Mouse (Mus musculus) neural tube, embryonic 11.5 days (tissue): ENCODE data around the gene Hdgfl1. TPM values are rescaled to one million over a fixed set of nuclear protein-coding genes. Genes with fewer than 3 reads are reported as not detected.

Experiments used
- ATAC-seq: fragments of 200-750 bp; cut with Nextera tagmentation; 2 replicates; pipeline ENCODE4 v1.8.0; 2017; ENCODE audit warnings: moderate number of reproducible peaks, mild to moderate bottlenecking, moderate TSS enrichment, moderate library complexity; ENCODE audit not compliant: insufficient read depth, low FRiP score, low TSS enrichment
- DNase-seq: peaks from one replicate; pipeline ENCODE4 v3.0.0-alpha.2; 2015; ENCODE audit warnings: low spot score
- H3K27ac ChIP-seq: fragments of 300-500 bp; sonication (generic); 2 replicates; pipeline ENCODE4 v1.5.1; 2014; ENCODE audit warnings: low read depth, mild to moderate bottlenecking, low read length
- H3K27me3 ChIP-seq: fragments of 300-500 bp; sonication (generic); 2 replicates; pipeline ENCODE4 v1.6.1; 2014; ENCODE audit warnings: mild to moderate bottlenecking, low read length, mixed read lengths; ENCODE audit not compliant: control insufficient read depth, insufficient read depth
- H3K36me3 ChIP-seq: fragments of 300-500 bp; sonication (generic); 2 replicates; pipeline ENCODE4 v1.6.1; 2014; ENCODE audit warnings: mild to moderate bottlenecking, low read length, moderate library complexity, mixed read lengths; ENCODE audit not compliant: control insufficient read depth, insufficient read depth
- H3K4me1 ChIP-seq: fragments of 300-500 bp; sonication (generic); 2 replicates; pipeline ENCODE4 v1.6.1; 2014; ENCODE audit warnings: low read length, mixed read lengths; ENCODE audit not compliant: control insufficient read depth, insufficient read depth
- H3K4me2 ChIP-seq: fragments of 300-500 bp; sonication (generic); 2 replicates; pipeline ENCODE4 v1.6.1; 2014; ENCODE audit warnings: low read depth, mild to moderate bottlenecking, moderate library complexity
- H3K4me3 ChIP-seq: fragments of 300-500 bp; sonication (generic); 2 replicates; pipeline ENCODE4 v1.5.1; 2014; ENCODE audit warnings: low read depth, low read length
- H3K9ac ChIP-seq: fragments of 300-500 bp; sonication (generic); 2 replicates; pipeline ENCODE4 v1.6.1; 2014; ENCODE audit warnings: mild to moderate bottlenecking, low read length
- H3K9me3 ChIP-seq: fragments of 300-500 bp; sonication (generic); 2 replicates; pipeline ENCODE4 v1.6.1; 2016; ENCODE audit warnings: low read length; ENCODE audit not compliant: control insufficient read depth
- WGBS: fragments of 180-500 bp; shearing (Covaris S2); extraction: QIAGEN DNeasy Blood & Tissue Kit; methylation state at CpG from one replicate; pipeline ENCODE4 v1.1.7; 2014; 5-methylcytosine and 5-hydroxymethylcytosine counted together
- polyA plus RNA-seq: library from polyadenylated mRNA; unstranded; fragments of >200 nt; fragmentation: Nextera tagmentation; extraction: Ambion mirVana; gene quantifications from 2 replicates; pipeline ENCODE4 v1.2.1, GENCODE M21; 2014

Hdgfl1 gene
- polyA plus RNA-seq: not detected in 2 replicates

DNA sequence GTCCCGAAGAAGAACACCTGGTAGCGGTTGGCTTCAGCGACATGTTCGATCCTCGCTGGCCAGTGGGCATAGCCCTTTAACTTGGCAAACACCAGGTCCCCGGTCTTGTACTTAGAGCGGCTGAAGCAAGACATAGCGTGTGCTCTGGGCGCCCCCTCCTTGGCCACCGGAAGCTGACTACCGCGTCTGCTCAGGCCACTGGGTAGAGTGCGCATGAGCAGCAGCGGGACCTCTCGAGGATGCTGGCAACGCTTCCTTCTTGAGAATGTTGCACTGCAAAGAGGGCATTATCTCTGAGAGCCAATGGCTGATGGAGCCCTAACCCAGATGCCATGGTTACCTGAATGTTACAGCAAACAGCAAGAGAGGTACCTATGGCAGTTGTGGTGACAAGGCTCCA is at the start of gene Hdgfl1:
Gene Hdgfl1, minus strand, starts transcription at position 211 of the 400 bp plus-strand sequence.
- no peaks in the 10 kb centered on the region for H3K9me3 ChIP-seq

DNA sequence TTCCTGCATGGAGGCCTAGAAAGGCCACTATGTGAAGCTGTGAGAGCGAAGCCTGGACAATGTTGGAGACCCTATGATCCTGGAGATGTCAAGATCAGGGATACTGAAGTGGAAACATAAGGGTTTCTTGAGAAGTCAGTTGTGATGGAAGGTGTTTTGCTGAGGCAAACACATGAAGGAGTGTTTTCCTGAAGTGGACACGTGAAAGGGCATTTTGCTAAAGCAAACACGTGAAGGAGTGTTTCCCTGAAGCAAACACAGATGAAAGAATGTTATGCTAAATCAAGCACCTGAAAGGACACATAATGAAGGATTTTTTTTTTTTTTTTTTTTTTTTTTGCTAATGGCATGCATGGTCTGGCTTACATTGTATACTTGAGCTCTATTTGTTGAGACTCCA is 25.5 kb upstream of the Hdgfl1 start:
- no peak overlapping the region for H3K4me2 ChIP-seq
- 81% methylated on average over 3 of the region's 3 CpGs for WGBS
- H3K27me3 ChIP-seq: no peaks in the 10 kb centered on the region
- ATAC-seq: no peak
- no peaks in the 10 kb centered on the region for H3K36me3 ChIP-seq
- H3K4me1 ChIP-seq: no peaks in the 10 kb centered on the region
- H3K9me3 ChIP-seq: no peaks in the 10 kb centered on the region
- H3K4me3 ChIP-seq: no peak overlapping the region
- H3K9ac ChIP-seq: no peak overlapping the region
- no peak overlapping the region for H3K27ac ChIP-seq
- no peak for DNase-seq

More for the DNA sequence above, at the start of gene Hdgfl1:
- DNase-seq: no peak
- no peak for ATAC-seq
- H3K4me3 ChIP-seq: no peak within 1 kb of the TSS
- no peaks in the 10 kb centered on the region for H3K36me3 ChIP-seq
- H3K4me2 ChIP-seq: no peak within 1 kb of the TSS
- H3K27ac ChIP-seq: no peak within 1 kb of the TSS
- no peaks in the 10 kb centered on the region for H3K27me3 ChIP-seq
- 94% methylated on average over 16 of the region's 16 CpGs for whole genome bisulfite sequencing
- H3K9ac ChIP-seq: no peak within 1 kb of the TSS
- no peaks in the 10 kb centered on the region for H3K4me1 ChIP-seq

DNA sequence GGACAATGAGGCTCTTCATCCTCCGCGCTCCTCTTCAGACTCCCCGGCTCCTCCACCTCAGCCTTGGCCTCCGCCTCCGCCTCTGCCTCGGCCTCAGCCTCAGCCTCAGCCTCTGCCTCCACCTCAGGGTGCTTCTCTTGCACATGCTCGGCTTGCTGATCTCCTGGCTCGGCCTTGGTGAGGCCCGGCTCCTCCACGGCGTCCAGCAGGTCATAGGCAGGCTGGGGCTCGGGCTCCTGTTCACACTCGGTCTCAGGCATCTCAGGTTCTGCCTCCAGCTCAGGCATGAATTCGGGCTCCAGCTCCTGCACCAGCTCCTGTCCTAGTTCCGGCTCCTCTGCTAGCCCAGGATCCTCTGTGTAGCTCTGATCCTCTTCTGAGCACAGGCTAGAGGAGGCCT is 541 bp downstream of the Hdgfl1 start:
- H3K36me3 ChIP-seq: no peaks in the 10 kb centered on the region
- H3K4me2 ChIP-seq: no peak overlapping the region
- H3K4me1 ChIP-seq: no peaks in the 10 kb centered on the region
- 94% methylated on average over 15 of the region's 15 CpGs for WGBS
- no peaks in the 10 kb centered on the region for H3K9me3 ChIP-seq
- H3K9ac ChIP-seq: no peak overlapping the region
- DNase-seq (no peak), ATAC-seq (no peak)
- no peak overlapping the region for H3K27ac ChIP-seq
- H3K4me3 ChIP-seq: no peak overlapping the region
- H3K27me3 ChIP-seq: no peaks in the 10 kb centered on the region

DNA sequence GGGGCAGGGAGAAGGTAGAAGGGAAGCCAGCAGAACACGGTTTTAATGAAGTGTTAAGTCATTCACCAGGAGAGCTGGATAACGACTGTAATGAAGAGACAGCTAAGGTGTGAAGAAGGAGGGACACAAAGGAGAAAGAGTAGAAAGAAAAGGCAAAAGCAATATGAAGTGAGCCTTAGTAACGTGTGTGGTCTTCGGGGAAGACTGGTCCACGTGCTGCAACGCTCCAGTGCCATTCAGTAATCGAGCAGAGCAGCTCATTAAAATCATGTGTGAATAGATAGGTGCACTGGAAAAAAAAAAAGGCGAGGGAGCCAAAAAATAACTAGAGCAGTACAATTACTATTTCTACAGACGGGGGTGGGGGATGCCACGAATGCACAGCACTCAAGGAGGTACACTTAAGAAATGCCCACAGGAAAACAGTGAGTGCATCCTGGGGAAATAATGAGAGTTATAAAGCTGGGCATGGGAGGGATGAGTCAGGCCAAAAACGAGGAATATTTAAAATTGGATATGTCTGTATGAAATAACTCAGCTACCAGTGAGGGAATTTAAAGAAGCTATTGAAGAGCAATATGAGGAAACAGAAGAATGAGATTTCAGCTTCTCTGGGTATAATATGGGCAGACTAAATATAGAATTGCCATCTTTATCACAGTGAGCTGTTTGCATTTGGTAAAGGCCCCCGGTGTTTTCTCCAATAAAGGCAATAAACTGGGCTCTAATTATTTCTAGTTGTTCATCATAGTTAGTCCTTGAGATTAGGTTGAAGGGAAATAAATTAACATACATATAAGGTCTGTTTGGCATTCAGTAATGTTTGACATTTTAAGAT is 7.8 kb downstream of the Hdgfl1 start:
- no peaks in the 10 kb centered on the region for H3K4me1 ChIP-seq
- H3K4me3 ChIP-seq: no peak overlapping the region
- 72% methylated on average over 12 of the region's 12 CpGs for WGBS
- no peaks in the 10 kb centered on the region for H3K27me3 ChIP-seq
- H3K9me3 ChIP-seq: no peaks in the 10 kb centered on the region
- H3K4me2 ChIP-seq: no peak overlapping the region
- no peak overlapping the region for H3K27ac ChIP-seq
- H3K9ac ChIP-seq: no peak overlapping the region
- no peaks in the 10 kb centered on the region for H3K36me3 ChIP-seq
- DNase-seq (no peak), ATAC-seq (no peak)

DNA sequence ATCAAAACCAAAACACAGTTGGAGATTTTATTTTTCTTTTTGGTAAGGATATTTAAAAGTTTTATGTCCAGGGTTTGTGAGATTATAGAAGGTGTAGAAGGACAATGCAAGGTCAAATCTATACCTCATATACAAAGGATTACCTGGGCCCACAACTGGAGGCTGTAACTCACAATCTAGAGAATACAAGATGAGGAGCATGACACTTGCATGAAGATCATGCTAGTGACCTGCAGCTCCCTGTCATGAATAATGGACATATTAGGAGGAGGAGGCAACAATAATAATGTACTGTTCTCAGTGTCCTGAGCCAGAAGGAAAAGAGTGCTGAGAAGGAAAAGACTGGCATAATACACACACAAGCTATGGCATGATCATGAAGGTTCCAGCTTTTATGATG is 17.1 kb downstream of the Hdgfl1 start:
- no peak overlapping the region for H3K9ac ChIP-seq
- H3K27me3 ChIP-seq: no peaks in the 10 kb centered on the region
- no peak overlapping the region for H3K4me3 ChIP-seq
- ATAC-seq: no peak
- no peak overlapping the region for H3K4me2 ChIP-seq
- H3K27ac ChIP-seq: no peak overlapping the region
- no peaks in the 10 kb centered on the region for H3K9me3 ChIP-seq
- DNase-seq: no peak
- H3K4me1 ChIP-seq: no peaks in the 10 kb centered on the region
- H3K36me3 ChIP-seq: no peaks in the 10 kb centered on the region

DNA sequence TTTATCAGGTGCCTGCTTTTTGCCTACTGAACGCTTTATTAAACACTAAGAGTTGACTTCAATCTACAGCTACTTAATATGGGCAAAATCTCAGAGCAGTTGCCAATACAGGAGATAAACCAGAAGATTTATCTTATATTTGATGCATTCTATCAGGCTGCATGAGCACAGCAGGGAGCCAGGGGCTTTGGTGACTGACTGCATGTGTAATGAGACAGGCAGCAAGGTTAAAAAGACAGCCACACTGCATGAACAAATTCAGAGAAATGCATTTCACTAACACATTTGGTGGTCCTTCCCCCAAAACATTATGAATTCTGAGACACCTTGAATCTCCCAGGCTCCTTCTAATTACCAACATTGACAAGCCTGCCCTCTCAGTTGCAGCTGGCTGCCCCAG is 17.6 kb downstream of the Hdgfl1 start:
- Histone ChIP-seq H3K9ac (no peak overlapping the region), H3K4me2 (no peak overlapping the region), H3K4me3 (no peak overlapping the region), H3K27me3 (no peaks in the 10 kb centered on the region), H3K4me1 (no peaks in the 10 kb centered on the region), H3K9me3 (no peaks in the 10 kb centered on the region), H3K27ac (no peak overlapping the region), H3K36me3 (no peaks in the 10 kb centered on the region)
- no peak for DNase-seq
- 81% methylated on average over 1 of the region's 1 CpGs for WGBS
- no peak for ATAC-seq

DNA sequence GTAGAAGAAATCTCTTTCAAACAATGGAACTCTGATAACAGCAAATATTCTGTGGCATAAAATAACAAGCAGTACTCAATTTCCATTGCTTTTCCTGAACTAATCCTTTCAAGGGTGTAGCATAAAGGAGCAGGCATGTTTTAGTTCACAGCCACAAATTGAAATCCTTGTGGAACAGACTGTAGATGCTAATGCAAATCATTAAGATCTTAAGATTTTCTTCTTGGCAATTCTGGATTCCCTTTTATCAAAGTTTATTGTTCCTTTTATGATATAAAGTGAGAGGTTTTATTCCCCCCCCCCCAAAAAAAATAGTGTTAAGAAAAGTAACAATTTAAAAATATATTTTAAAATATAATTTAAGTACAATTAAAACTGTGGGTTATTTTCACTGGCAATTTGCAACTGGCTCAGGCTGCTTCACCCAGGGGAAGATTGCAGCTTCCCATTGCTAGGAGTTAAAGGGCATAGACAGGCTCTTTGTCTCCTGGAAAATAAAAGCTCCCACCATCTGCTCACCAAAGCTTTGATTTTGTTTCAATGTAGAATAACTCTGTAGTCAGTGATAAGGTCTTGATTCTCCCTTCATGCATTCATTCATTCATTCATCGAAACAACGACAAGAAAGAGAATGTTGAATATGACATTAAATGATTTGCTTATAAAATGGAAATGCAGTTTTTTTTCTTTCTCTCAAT is 24.1 kb downstream of the Hdgfl1 start:
- DNase-seq (no peak), ATAC-seq (peak; percentile 67; the same call in 1 of the 2 replicates)
- H3K9ac ChIP-seq: no peak overlapping the region
- H3K4me3 ChIP-seq: no peak overlapping the region
- H3K27ac ChIP-seq: peak overlapping the region; percentile 23; the same call in 1 of the 2 replicates
- H3K27me3 ChIP-seq: no peaks in the 10 kb centered on the region
- H3K9me3 ChIP-seq: no peaks in the 10 kb centered on the region
- 0 out of 2 replicates have a peak, but pooled peaks cover 3% of the 10 kb centered on the region for H3K4me1 ChIP-seq
- H3K4me2 ChIP-seq: no peak overlapping the region
- 55% methylated on average over 2 of the region's 2 CpGs for WGBS
- H3K36me3 ChIP-seq: no peaks in the 10 kb centered on the region

DNA sequence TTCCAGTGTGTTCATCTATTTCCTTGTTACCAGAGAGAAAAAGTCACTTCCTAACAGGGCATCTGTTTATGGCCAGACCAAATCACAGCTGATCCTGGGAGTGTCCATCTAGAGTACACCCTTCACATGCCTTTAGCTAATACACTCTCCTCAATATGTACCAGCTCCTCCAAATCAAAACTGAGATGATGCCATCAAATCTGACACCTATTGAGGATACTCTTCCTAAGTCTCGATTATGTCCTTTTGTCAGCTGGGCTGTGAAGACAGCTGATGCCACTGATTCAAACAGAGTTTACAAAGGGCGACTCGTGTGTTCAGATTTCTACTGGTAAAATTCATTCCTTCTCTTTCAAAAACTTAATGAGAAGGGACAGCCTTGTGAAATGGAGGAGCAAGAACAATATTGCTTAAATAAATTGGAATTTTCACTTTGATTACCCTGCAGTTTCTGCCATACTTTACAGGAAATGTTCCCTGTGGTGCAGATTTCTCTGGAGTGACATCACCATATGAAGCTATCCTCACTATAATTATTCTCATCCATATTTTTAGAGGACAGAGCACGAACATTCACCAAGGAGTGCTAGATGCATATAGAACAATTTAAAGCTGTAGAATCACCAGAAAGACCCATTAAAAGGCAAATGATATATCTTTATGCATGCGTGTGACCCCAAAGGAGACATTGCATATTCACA is 24.8 kb downstream of the Hdgfl1 start:
- no peak overlapping the region for H3K4me3 ChIP-seq
- H3K4me2 ChIP-seq: no peak overlapping the region
- 0 out of 2 replicates have a peak, but pooled peaks cover 3% of the 10 kb centered on the region for H3K4me1 ChIP-seq
- H3K27ac ChIP-seq: peak overlapping the region; percentile 23; the same call in 1 of the 2 replicates
- no peaks in the 10 kb centered on the region for H3K36me3 ChIP-seq
- H3K9me3 ChIP-seq: no peaks in the 10 kb centered on the region
- 65% methylated on average over 5 of the region's 5 CpGs for WGBS
- ATAC-seq (0 out of 2 replicates have a peak, but pooled peaks have one; percentile 27), DNase-seq (no peak)
- no peaks in the 10 kb centered on the region for H3K27me3 ChIP-seq
- H3K9ac ChIP-seq: no peak overlapping the region
